Mouse (Mus musculus) central nervous system, embryonic 18 days (tissue): ENCODE measurements around the gene Hpcal1. TPM values are rescaled to one million over a fixed set of nuclear protein-coding genes. Genes with fewer than 3 reads are reported as not detected.

ENCODE experiments used
- polyA plus RNA-seq: library from polyadenylated mRNA; depleted of rRNA; stranded (reverse); fragments of >200 nt; gene quantifications from 2 replicates; pipeline ENCODE4 v1.2.3, GENCODE M21; 2012; rRNA removed

Hpcal1 gene
- polyA plus RNA-seq: 121 and 123 TPM in 2 replicates

DNA sequence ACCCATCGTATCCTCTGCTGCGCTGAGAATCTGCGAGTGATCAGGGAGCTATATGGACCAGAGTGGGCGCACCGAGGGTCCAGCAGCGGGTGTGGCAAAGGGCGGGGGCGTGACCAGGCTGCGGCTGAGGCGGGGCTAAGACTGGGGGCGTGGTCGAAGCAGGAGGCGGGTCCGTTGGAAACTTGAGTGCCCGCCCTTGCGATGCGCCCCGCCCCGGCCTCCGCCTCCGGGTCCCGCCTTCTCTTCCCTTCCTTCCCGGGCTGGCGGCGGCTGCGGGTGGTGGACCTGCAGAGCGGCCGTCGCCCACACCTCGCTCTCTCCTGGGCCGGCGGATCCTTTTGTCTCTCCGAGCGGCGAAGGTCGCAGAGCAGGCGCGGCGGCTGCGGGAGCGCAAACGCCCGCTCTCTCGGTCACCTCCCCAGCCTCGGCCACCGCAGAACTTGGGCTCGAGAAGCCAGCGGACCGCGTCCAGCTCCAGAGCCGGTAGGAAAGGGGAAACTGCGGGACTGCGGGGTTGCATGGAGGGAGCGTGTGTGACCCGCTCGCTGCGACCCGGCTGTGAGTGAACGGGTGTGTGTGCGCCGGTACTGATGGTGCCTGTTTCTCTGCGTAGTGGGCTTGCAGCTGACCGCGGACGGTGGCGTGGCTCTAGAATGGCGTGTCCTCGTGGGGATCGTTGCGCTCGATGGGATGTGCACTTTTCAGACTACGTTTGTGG is at the start of gene Hpcal1:
Gene Hpcal1, plus strand, starts transcription at position 293 of the 718 bp plus-strand sequence.

Other genes with a start within 250 kb of the Hpcal1 start
- 215 and 237 TPM in 2 replicates for gene Odc1, start 146.1 kb upstream of the Hpcal1 start, polyA plus RNA-seq